Mouse (Mus musculus): ENCODE results near the gene Klb.

- TF ChIP-seq CTCF (conservative IDR thresholded peaks at IDR 0.05 in 1 of 2, IDR thresholded peaks at IDR 0.05 in 1 of 2; ENCODE audit: low read depth in 2 of 2, low read length in 2 of 2) (no peak), SMC3 (IDR thresholded peaks at IDR 0.05; ENCODE audit: low read depth, low read length) (no peak), POLR2A (IDR thresholded peaks at IDR 0.05; ENCODE audit: low read depth, low read length) (no peak), TCF12 (IDR thresholded peaks at IDR 0.05; ENCODE audit: low read depth, low read length) (no peak), HCFC1 (IDR thresholded peaks at IDR 0.05; ENCODE audit: low read depth, low read length) (no peak), RCOR1 (conservative IDR thresholded peaks at IDR 0.05; ENCODE audit: low read depth, low read length) (no peak), EP300 (IDR thresholded peaks at IDR 0.05; ENCODE audit: low read length) (no peak), JUND (conservative IDR thresholded peaks at IDR 0.05; ENCODE audit: low read depth, low read length) (no peak), ZNF384 (IDR thresholded peaks at IDR 0.05; ENCODE audit: low read depth, low read length) (no peak), USF1 (IDR thresholded peaks at IDR 0.05; ENCODE audit: low read depth, low read length) (no peak), TBP (conservative IDR thresholded peaks at IDR 0.05; ENCODE audit: low read depth, low read length) (no peak)
Observed at GRCm38 (mm10) chr5:65305516-65305915, 42.6 kb upstream of the Klb start.
